Mouse (Mus musculus) olfactory bulb, adult 2 months (tissue): ENCODE measurements around the gene Gprin2.

Experiments used
- CTCF ChIP-seq: fragments of 200-500 bp; IDR thresholded peaks from 2 replicates; pipeline ENCODE4 v1.5.1; 2012; ENCODE audit warnings: low read depth, mild to moderate bottlenecking, low read length, moderate library complexity; ENCODE audit not compliant: insufficient read depth
- POLR2A ChIP-seq: fragments of 200-500 bp; IDR thresholded peaks from 2 replicates; pipeline ENCODE4 v1.6.1; 2012; ENCODE audit warnings: mild to moderate bottlenecking, low read depth, low read length, moderate library complexity; ENCODE audit not compliant: insufficient read depth

GRCm38 (mm10) chr14:34183101-34183500 is 18.4 kb downstream of the Gprin2 start:
- TF ChIP-seq CTCF (no peak), POLR2A (no peak)
